Mouse (Mus musculus) neural tube, embryonic 12.5 days (tissue): ENCODE data around the gene Ccdc189. TPM values are rescaled to one million over a fixed set of nuclear protein-coding genes. Genes with fewer than 3 reads are reported as not detected.

Experiments used
- ATAC-seq: fragments of 200-750 bp; cut with Nextera tagmentation; 2 replicates; pipeline ENCODE4 v1.8.0; 2017; ENCODE audit warnings: low read depth, mild to moderate bottlenecking, moderate TSS enrichment, moderate library complexity; ENCODE audit not compliant: low FRiP score
- H3K27ac ChIP-seq: fragments of 300-500 bp; sonication (generic); 2 replicates; pipeline ENCODE4 v1.5.1; 2016
- H3K27me3 ChIP-seq: fragments of 300-500 bp; sonication (generic); replicated peaks from 2 replicates; pipeline ENCODE4 v1.6.1; 2016; ENCODE audit warnings: mild to moderate bottlenecking
- H3K36me3 ChIP-seq: fragments of 300-500 bp; sonication (generic); 2 replicates; pipeline ENCODE4 v1.6.1; 2016; ENCODE audit warnings: mild to moderate bottlenecking
- H3K4me1 ChIP-seq: fragments of 300-500 bp; sonication (generic); 2 replicates; pipeline ENCODE4 v1.6.1; 2016
- H3K4me2 ChIP-seq: fragments of 300-500 bp; sonication (generic); replicated peaks from 2 replicates; pipeline ENCODE4 v1.6.1; 2016; ENCODE audit warnings: mild to moderate bottlenecking
- H3K4me3 ChIP-seq: fragments of 300-500 bp; sonication (generic); 2 replicates; pipeline ENCODE4 v1.5.1; 2016
- H3K9ac ChIP-seq: fragments of 300-500 bp; sonication (generic); 2 replicates; pipeline ENCODE4 v1.6.1; 2016; ENCODE audit warnings: mild to moderate bottlenecking
- H3K9me3 ChIP-seq: fragments of 300-500 bp; sonication (generic); 2 replicates; pipeline ENCODE4 v1.6.1; 2016; ENCODE audit warnings: mild to moderate bottlenecking
- WGBS: fragments of 180-500 bp; shearing (Covaris S2); methylation state at CpG from one replicate; pipeline ENCODE4 v1.1.7; 2016; 5-methylcytosine and 5-hydroxymethylcytosine counted together
- polyA plus RNA-seq: library from polyadenylated mRNA; unstranded; fragments of >200 nt; fragmentation: Nextera tagmentation; extraction: Ambion mirVana; gene quantifications from 2 replicates; pipeline ENCODE4 v1.2.1, GENCODE M21; 2016

Ccdc189 gene
- polyA plus RNA-seq, 1 experiment from 2014 or later, result 14.1 TPM

GRCm38 (mm10) chr7:127588901-127589300 is 506 bp upstream of the Ccdc189 start:
- no peak for ATAC-seq
- no peaks in the 10 kb centered on the region for H3K27me3 ChIP-seq
- WGBS, result 6% methylated on average over 29 of the region's 29 CpGs
- H3K9ac ChIP-seq, result peak overlapping the region; percentile 78
- peak overlapping the region; percentile 91 for H3K4me3 ChIP-seq
- H3K9me3 ChIP-seq, result no peaks in the 10 kb centered on the region
- peaks cover 54% of the 10 kb centered on the region for H3K36me3 ChIP-seq
- H3K27ac ChIP-seq, result no peak overlapping the region
- H3K4me1 ChIP-seq, result peaks cover 18% of the 10 kb centered on the region
- H3K4me2 ChIP-seq, result peak overlapping the region; percentile 92

GRCm38 (mm10) chr7:127587196-127587595 is 1.2 kb downstream of the Ccdc189 start:
- WGBS, result 78% methylated on average over 5 of the region's 5 CpGs
- Histone ChIP-seq H3K36me3 (peaks cover 54% of the 10 kb centered on the region), H3K9ac (peak overlapping the region; percentile 64; the same call in 1 of the 2 replicates), H3K9me3 (no peaks in the 10 kb centered on the region), H3K4me3 (peak overlapping the region; percentile 91; the same call in 1 of the 2 replicates), H3K27me3 (no peaks in the 10 kb centered on the region), H3K4me1 (peaks cover 18% of the 10 kb centered on the region), H3K4me2 (peak overlapping the region; percentile 92), H3K27ac (no peak overlapping the region)
- no peak for ATAC-seq

DNA sequence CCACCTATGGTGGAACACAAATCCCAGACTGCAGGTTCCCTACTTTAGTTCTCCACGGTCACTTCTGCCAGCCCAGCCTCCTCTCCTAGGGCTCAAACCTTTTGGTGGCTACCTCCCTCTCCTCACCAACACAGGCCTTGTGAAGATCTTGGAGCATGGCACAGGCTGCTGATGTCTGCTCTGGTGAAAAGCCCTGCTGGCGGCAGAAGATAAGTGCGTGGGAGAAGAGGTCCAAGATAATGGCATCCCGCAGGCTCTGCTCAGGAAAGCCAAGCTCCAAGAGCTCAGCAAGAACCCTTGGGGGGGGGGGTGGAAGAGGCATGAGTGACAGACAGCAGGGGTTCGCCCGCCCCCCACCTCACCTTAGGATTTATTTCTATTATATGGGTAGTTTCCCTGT is 2.2 kb downstream of the Ccdc189 start:
- Histone ChIP-seq H3K27ac (no peak overlapping the region), H3K27me3 (no peaks in the 10 kb centered on the region), H3K4me2 (no peak overlapping the region), H3K4me1 (peaks cover 18% of the 10 kb centered on the region), H3K9me3 (no peaks in the 10 kb centered on the region), H3K36me3 (peaks cover 54% of the 10 kb centered on the region), H3K9ac (no peak overlapping the region), H3K4me3 (no peak overlapping the region)
- no peak for ATAC-seq
- 91% methylated on average over 6 of the region's 6 CpGs for WGBS

DNA sequence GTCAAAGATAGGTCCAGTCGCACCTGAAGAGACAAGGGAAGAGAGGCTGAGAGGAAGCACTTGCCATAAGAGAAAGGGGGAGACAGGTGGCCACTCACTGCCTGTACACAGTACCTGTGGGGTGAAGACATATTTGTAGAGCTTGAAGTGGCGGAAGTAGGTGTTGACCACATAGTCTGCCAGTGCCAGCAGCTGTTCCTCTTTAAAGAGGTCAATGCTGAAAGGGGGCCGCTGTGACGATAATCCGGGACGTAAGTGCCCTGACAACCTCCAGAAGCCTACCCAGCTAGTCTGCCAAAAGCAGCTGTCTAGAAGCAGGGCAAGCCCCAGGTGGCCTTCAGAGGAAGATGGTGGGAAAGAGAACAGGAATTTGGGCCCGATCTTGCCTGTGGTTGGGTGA is 3.4 kb downstream of the Ccdc189 start:
- WGBS, result 91% methylated on average over 7 of the region's 7 CpGs
- no peak overlapping the region for H3K27ac ChIP-seq
- no peaks in the 10 kb centered on the region for H3K9me3 ChIP-seq
- H3K27me3 ChIP-seq, result no peaks in the 10 kb centered on the region
- H3K4me1 ChIP-seq, result peaks cover 18% of the 10 kb centered on the region
- H3K9ac ChIP-seq, result 0 out of 2 replicates have a peak overlapping the region, but pooled peaks have one; percentile 8
- ATAC-seq, result no peak
- no peak overlapping the region for H3K4me3 ChIP-seq
- no peak overlapping the region for H3K4me2 ChIP-seq
- H3K36me3 ChIP-seq, result peaks cover 51% of the 10 kb centered on the region

DNA sequence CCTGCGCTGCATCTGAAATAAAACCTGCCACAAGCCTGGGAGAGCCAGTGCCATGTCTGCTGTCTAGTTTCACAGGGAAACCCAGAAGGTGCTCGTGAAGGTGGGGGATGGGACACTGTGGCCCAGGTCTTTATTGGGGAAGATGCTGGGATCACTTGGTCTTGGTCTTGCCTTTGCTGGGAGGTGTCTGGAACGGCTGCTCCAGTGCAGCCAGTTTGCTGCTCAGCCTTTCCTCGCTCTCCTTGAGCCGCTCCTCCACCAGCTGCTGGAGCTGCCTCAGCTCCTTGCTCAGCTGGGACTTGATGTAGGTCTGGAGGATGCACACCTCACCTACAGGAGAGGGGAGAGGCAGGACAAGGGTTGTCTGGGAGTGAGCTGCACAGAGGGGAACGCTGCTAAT is 5.1 kb downstream of the Ccdc189 start:
- H3K27ac ChIP-seq, result no peak overlapping the region
- WGBS, result 93% methylated on average over 6 of the region's 6 CpGs
- no peak overlapping the region for H3K4me3 ChIP-seq
- no peak overlapping the region for H3K4me2 ChIP-seq
- no peaks in the 10 kb centered on the region for H3K9me3 ChIP-seq
- peaks cover 9% of the 10 kb centered on the region for H3K4me1 ChIP-seq
- H3K36me3 ChIP-seq, result peaks cover 61% of the 10 kb centered on the region
- ATAC-seq, result no peak
- no peaks in the 10 kb centered on the region for H3K27me3 ChIP-seq
- H3K9ac ChIP-seq, result no peak overlapping the region

- Histone ChIP-seq H3K36me3 (peaks cover 22% of the 10 kb centered on the region), H3K4me1 (peaks cover 19% of the 10 kb centered on the region), H3K9me3 (no peaks in the 10 kb centered on the region), H3K9ac (peak overlapping the region; percentile 77), H3K4me3 (peak overlapping the region; percentile 72), H3K27ac (no peak overlapping the region), H3K4me2 (peak overlapping the region; percentile 95), H3K27me3 (no peaks in the 10 kb centered on the region)
- 27% methylated on average over 7 of the region's 7 CpGs for WGBS
- no peak for ATAC-seq
These were observed 14.3 kb downstream of the Ccdc189 start for GRCm38 (mm10) chr7:127574115-127574514.

GRCm38 (mm10) chr7:127573503-127574008 is 14.8 kb downstream of the Ccdc189 start:
- H3K9ac ChIP-seq, result peak overlapping the region; percentile 77
- peak overlapping the region; percentile 95 for H3K4me2 ChIP-seq
- no peaks in the 10 kb centered on the region for H3K27me3 ChIP-seq
- under 1% methylated on average over 26 of the region's 28 CpGs for WGBS
- H3K36me3 ChIP-seq, result peaks cover 18% of the 10 kb centered on the region
- ATAC-seq, result peak; percentile 82
- peak overlapping the region; percentile 72 for H3K4me3 ChIP-seq
- no peaks in the 10 kb centered on the region for H3K9me3 ChIP-seq
- peak overlapping the region; percentile 32; the same call in 1 of the 2 replicates for H3K27ac ChIP-seq
- peaks cover 19% of the 10 kb centered on the region for H3K4me1 ChIP-seq

DNA sequence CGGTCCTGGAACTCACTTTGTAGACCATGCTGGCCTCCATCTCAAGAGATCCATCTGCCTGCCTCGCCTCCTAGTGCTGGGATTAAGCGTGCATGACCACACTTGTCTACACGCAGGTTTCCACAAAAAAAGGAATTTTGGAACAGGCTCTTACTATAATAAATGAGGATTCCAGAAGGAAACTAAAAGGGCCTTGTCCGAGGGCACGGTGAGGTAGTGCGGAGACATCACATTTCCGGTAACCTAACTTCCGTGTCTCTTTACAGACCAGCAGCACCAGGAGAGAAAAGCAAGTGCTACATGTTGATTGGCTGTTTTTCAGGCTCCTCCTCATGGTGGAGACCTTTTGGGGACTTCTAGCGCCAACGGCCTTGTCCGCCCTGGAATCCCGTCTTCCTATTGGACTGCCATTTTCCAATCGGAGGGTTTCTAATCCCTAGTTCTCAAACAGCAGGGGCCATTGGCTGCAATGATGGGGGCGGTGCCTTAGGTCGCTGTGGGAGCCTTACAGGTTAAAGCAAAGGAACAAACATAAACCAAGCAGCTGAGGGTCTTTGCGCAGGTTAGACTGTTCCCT is 15.4 kb downstream of the Ccdc189 start, which contains the start of gene Phkg2:
Gene Phkg2 (plus strand): TSS at position 446 of the 577 bp plus-strand sequence.
- H3K4me3 ChIP-seq, result peak within 1 kb of the TSS; percentile 72
- peaks cover 12% of the 10 kb centered on the region for H3K36me3 ChIP-seq
- peaks cover 19% of the 10 kb centered on the region for H3K4me1 ChIP-seq
- peak within 1 kb of the TSS; percentile 95 for H3K4me2 ChIP-seq
- WGBS, result under 1% methylated on average over 17 of the region's 17 CpGs
- no peaks in the 10 kb centered on the region for H3K27me3 ChIP-seq
- peak; percentile 98 for ATAC-seq
- H3K27ac ChIP-seq, result peak within 1 kb of the TSS; percentile 32; the same call in 1 of the 2 replicates
- peak within 1 kb of the TSS; percentile 77 for H3K9ac ChIP-seq
- no peaks in the 10 kb centered on the region for H3K9me3 ChIP-seq

DNA sequence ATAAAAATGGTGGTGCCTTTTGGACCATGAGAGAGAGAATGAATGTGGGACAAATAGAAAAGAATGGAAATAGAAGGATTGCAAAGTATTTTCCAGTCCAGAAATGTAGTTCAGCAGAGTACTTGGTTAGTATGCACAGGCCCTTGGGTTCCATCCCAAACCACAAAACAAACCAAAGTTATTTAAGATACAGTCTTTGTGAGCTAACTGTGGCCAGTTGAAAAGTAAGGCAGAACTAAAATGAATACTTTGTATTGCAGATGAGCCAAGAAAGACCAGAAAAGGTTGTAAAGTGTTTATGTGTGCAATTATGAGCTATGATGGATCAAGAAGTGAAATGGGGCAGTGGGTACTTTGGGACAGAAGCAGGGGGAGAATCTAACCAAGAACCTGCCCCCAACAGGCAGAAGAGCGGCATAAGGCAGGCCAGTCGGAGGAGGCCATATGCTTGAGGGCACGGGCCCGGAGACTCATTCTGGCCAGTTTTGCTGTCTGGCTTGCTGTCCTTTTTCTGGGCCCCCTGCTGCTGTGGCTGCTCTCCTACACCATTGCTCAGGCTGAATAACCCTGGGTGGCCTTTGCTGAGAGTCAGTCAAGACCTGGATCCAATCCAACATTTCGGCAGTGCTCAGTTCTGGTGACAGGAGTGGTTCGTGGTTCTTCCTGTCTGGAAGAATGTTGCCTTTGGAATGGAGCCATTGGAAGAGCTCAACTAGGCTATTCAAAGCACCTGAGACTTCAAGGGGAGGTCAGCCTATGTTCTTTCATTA is 23.8 kb downstream of the Ccdc189 start:
- Histone ChIP-seq H3K36me3 (peaks cover 51% of the 10 kb centered on the region), H3K9me3 (no peaks in the 10 kb centered on the region), H3K27ac (no peak overlapping the region), H3K9ac (no peak overlapping the region), H3K27me3 (no peaks in the 10 kb centered on the region), H3K4me3 (no peak overlapping the region), H3K4me2 (no peak overlapping the region), H3K4me1 (no peaks in the 10 kb centered on the region)
- WGBS, result 80% methylated on average over 6 of the region's 6 CpGs
- no peak for ATAC-seq

GRCm38 (mm10) chr7:127561340-127561858 is 27.0 kb downstream of the Ccdc189 start, which contains the start of gene Tmem265:
Gene Tmem265, plus strand, starts transcription at chr7:127561390.
- Histone ChIP-seq H3K27ac (no peak within 1 kb of the TSS), H3K9ac (no peak within 1 kb of the TSS), H3K4me3 (no peak within 1 kb of the TSS), H3K9me3 (no peaks in the 10 kb centered on the region), H3K4me2 (no peak within 1 kb of the TSS), H3K4me1 (no peaks in the 10 kb centered on the region), H3K36me3 (peaks cover 69% of the 10 kb centered on the region), H3K27me3 (no peaks in the 10 kb centered on the region)
- 92% methylated on average over 5 of the region's 5 CpGs for WGBS
- ATAC-seq, result no peak

DNA sequence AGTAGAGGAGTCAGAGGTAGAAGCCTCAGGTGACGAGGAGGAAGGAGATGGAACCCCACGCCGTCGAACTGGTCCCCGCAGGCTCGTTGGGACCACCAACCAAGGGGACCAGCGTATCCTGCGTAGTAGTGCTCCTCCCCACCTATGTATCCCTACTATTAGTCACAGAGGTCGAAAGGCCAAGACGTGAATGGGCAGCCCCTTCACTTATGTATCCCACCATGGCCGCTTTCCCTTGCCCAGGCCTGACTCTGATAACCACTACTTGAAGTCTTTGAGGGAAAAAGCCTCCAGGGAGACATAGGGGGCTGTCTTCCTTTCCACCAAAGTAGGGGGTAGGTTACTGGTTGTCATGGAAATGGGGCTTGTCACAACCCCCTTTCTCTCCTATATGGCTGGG is 27.8 kb downstream of the Ccdc189 start:
- Histone ChIP-seq H3K27ac (no peak overlapping the region), H3K4me3 (no peak overlapping the region), H3K27me3 (no peaks in the 10 kb centered on the region), H3K4me2 (no peak overlapping the region), H3K4me1 (no peaks in the 10 kb centered on the region), H3K36me3 (peaks cover 71% of the 10 kb centered on the region), H3K9ac (no peak overlapping the region), H3K9me3 (no peaks in the 10 kb centered on the region)
- ATAC-seq, result no peak
- 95% methylated on average over 11 of the region's 11 CpGs for WGBS

DNA sequence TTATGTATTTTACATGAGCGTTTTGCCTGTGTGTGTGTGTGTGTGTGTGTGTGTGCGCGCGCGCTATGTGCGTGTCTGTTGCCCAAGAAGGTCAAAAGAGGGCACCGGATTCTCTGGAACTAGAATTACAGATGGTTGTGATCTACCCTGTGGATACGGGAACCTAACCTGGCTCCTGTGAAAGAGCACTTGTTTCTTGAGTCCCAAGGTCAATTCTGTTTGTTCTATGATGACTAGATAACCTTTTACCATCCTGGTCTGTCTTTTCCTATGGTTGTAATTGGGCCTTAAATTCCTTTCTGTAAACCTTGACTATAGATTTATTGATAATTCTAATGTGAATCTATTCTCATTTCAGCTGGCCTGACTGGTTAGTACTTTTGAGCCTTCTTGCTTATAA is 36.8 kb downstream of the Ccdc189 start:
- Histone ChIP-seq H3K4me3 (no peak overlapping the region), H3K9ac (no peak overlapping the region), H3K4me2 (no peak overlapping the region), H3K27me3 (no peaks in the 10 kb centered on the region), H3K36me3 (peaks cover 74% of the 10 kb centered on the region), H3K27ac (no peak overlapping the region), H3K4me1 (no peaks in the 10 kb centered on the region), H3K9me3 (no peaks in the 10 kb centered on the region)
- ATAC-seq, result no peak
- 96% methylated on average over 8 of the region's 8 CpGs for WGBS
